Mouse (Mus musculus) CH12.LX (cell line): ENCODE results near the gene Cacng8.

Experiments
- CHD2 ChIP-seq: IDR thresholded peaks from 2 replicates; pipeline ENCODE4 v1.6.1; 2011; ENCODE audit warnings: low read length, improper control_type of control experiment
- CTCF ChIP-seq, 2 experiments: IDR thresholded peaks in 1 of 2; conservative IDR thresholded peaks in 1 of 2; 2 replicates each; pipeline ENCODE4 v1.5.1; 2011 to 2012; ENCODE audit warnings: low read depth in 2 of 2, low read length in 2 of 2, improper control_type of control experiment in 1 of 2, inconsistent platforms in 1 of 2, mild to moderate bottlenecking in 1 of 2, moderate library complexity in 1 of 2
- ELF1 ChIP-seq: IDR thresholded peaks from 2 replicates; pipeline ENCODE4 v1.6.1; 2014; ENCODE audit warnings: low read depth, mild to moderate bottlenecking, inconsistent platforms, low read length, improper control_type of control experiment
- POLR2A ChIP-seq: IDR thresholded peaks from 2 replicates; pipeline ENCODE4 v1.6.1; 2011; ENCODE audit warnings: low read depth, mild to moderate bottlenecking, improper control_type of control experiment, low read length
- RCOR1 ChIP-seq: conservative IDR thresholded peaks from 2 replicates; pipeline ENCODE4 v1.6.1; 2012; ENCODE audit warnings: low read depth, mild to moderate bottlenecking, inconsistent platforms, low read length, improper control_type of control experiment
- ZC3H11A ChIP-seq: IDR thresholded peaks from 2 replicates; pipeline ENCODE4 v1.6.1; 2012; ENCODE audit warnings: low read depth, mild to moderate bottlenecking, inconsistent platforms, low read length, improper control_type of control experiment

DNA sequence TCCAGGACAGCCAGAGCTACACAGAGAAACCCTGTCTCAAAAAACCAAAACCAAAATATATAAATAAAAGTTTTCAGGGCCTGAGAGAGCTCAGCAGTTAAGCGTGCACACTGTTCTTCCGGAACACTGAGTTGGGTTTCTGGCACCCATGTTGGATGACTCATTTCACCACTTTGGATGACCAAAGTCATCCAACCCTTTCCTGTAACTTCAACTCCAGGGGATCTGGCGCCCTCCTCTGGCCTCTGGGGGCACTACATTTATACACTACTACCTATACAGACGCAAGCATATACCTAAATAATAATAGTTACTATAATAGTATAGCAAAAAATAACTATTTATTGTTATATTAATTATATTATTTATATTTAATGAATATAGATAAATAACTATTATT is 13.7 kb upstream of the Cacng8 start:
- TF ChIP-seq ELF1 = peak; percentile 41; the same call in 1 of the 2 replicates
- TF ChIP-seq CHD2 = no peak
- TF ChIP-seq POLR2A = no peak
- TF ChIP-seq CTCF (conservative IDR thresholded peaks at IDR 0.05 in 1 of 2, IDR thresholded peaks at IDR 0.05 in 1 of 2; ENCODE audit: low read depth in 2 of 2, low read length in 2 of 2) = peak; percentile 68 to 87
- TF ChIP-seq ZC3H11A = peak; percentile 29; the same call in 1 of the 2 replicates
- TF ChIP-seq RCOR1 = no peak
